Mouse (Mus musculus) hindbrain, embryonic 10.5 days (tissue): Measurements from ENCODE around the gene Ddx42. TPM values are rescaled to one million over a fixed set of nuclear protein-coding genes. Genes with fewer than 3 reads are reported as not detected.

ENCODE experiments used
- DNase-seq: peaks from one replicate; pipeline ENCODE4 v3.0.0-alpha.2; 2017; ENCODE audit warnings: low spot score
- H3K27ac ChIP-seq: fragments of 300-500 bp; sonication (generic); 2 replicates; pipeline ENCODE4 v1.5.1; 2016; ENCODE audit warnings: mild to moderate bottlenecking, moderate library complexity
- H3K27me3 ChIP-seq: fragments of 300-500 bp; sonication (generic); 2 replicates; pipeline ENCODE4 v1.6.1; 2016; ENCODE audit warnings: mild to moderate bottlenecking; ENCODE audit not compliant: poor library complexity, insufficient read depth, severe bottlenecking
- H3K36me3 ChIP-seq: fragments of 300-500 bp; sonication (generic); 2 replicates; pipeline ENCODE4 v1.6.1; 2016; ENCODE audit warnings: mild to moderate bottlenecking, moderate library complexity
- H3K4me1 ChIP-seq: fragments of 300-500 bp; sonication (generic); replicated peaks from 2 replicates; pipeline ENCODE4 v1.6.1; 2016; ENCODE audit warnings: mild to moderate bottlenecking
- H3K4me3 ChIP-seq: fragments of 300-500 bp; sonication (generic); 2 replicates; pipeline ENCODE4 v1.5.1; 2016; ENCODE audit warnings: mild to moderate bottlenecking, moderate library complexity
- H3K9me3 ChIP-seq: fragments of 300-500 bp; sonication (generic); 2 replicates; pipeline ENCODE4 v1.6.1; 2016; ENCODE audit warnings: mild to moderate bottlenecking, moderate library complexity
- WGBS: fragments of 180-500 bp; shearing (Covaris S2); methylation state at CpG from one replicate; pipeline ENCODE4 v1.1.7; 2016; 5-methylcytosine and 5-hydroxymethylcytosine counted together
- polyA plus RNA-seq: library from polyadenylated mRNA; unstranded; fragments of >200 nt; fragmentation: Nextera tagmentation; extraction: Ambion mirVana; gene quantifications from 2 replicates; pipeline ENCODE4 v1.2.1, GENCODE M21; 2016

The Ddx42 gene
- polyA plus RNA-seq, 1 experiment from 2014 or later = 85.6 TPM

- WGBS = 95% methylated on average over 15 of the region's 15 CpGs
- Histone ChIP-seq H3K27me3 (no peaks in the 10 kb centered on the region), H3K27ac (no peak overlapping the region), H3K9me3 (no peaks in the 10 kb centered on the region), H3K4me3 (no peak overlapping the region), H3K36me3 (peaks cover 82% of the 10 kb centered on the region), H3K4me1 (peaks cover 26% of the 10 kb centered on the region)
- no peak for DNase-seq
These were observed 48.3 kb downstream of the Ddx42 start for GRCm38 (mm10) chr11:106264988-106265387.

- no peaks in the 10 kb centered on the region for H3K9me3 ChIP-seq
- H3K4me3 ChIP-seq = no peak overlapping the region
- no peaks in the 10 kb centered on the region for H3K27me3 ChIP-seq
- WGBS = 94% methylated on average over 4 of the region's 4 CpGs
- H3K36me3 ChIP-seq = peaks cover 81% of the 10 kb centered on the region
- no peak overlapping the region for H3K27ac ChIP-seq
- H3K4me1 ChIP-seq = peaks cover 32% of the 10 kb centered on the region
- no peak for DNase-seq
These were observed 48.8 kb downstream of the Ddx42 start for GRCm38 (mm10) chr11:106265570-106265969.

DNA sequence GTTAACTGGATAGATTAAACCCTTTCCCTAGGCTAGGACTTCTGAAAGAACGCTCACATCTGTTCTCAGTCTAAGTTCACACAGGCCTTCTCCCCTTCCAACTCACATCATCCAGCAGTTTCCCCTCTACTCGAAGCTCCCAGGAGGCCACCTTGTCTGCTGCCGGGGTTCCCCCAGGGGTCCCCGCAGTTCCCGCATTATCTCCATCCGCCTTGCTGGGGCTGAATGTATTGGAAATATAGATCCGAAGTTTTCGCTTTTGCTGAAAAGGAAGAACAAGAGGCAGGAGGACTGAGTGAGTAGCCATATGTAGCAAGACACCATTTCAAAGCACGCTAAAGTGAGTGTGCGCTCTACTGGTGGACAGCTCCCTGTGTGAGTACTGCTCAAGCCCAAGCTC lies 49.7 kb downstream of the Ddx42 start:
- Histone ChIP-seq H3K9me3 (no peaks in the 10 kb centered on the region), H3K27me3 (no peaks in the 10 kb centered on the region), H3K4me3 (no peak overlapping the region), H3K4me1 (peaks cover 41% of the 10 kb centered on the region), H3K27ac (no peak overlapping the region), H3K36me3 (peaks cover 73% of the 10 kb centered on the region)
- 92% methylated on average over 10 of the region's 10 CpGs for WGBS
- no peak for DNase-seq

DNA sequence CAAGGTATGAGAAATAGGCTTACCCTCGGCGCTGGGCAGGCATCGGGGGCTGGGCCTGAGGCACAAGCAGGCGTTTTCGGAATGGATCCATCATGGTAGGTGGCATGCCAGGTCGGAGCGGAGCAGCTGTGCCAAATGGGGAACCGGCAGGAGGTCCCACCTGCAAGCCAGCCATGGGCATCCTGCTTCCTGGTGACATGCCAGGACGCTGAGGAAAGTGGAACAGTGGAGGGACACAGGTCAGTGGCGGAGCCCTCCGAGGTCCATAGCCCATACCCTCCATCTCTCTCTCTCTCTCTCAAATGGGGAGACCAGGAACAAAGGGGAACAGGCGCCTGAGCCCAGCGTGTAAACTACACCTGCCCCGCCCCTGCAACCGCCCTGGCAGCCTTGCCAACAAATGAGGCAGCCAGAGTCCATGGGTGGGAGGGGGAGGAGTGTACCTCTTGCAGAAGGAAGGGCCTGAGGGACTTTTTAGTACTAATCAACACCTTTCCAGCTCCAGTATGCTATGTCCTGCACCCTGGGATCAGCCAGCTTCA lies 50.7 kb downstream of the Ddx42 start:
- no peak for DNase-seq
- no peak overlapping the region; the same call in 1 of the 2 replicates for H3K4me3 ChIP-seq
- 77% methylated on average over 15 of the region's 15 CpGs for WGBS
- no peaks in the 10 kb centered on the region for H3K27me3 ChIP-seq
- peak overlapping the region; percentile 84 for H3K27ac ChIP-seq
- H3K4me1 ChIP-seq = peaks cover 49% of the 10 kb centered on the region
- H3K36me3 ChIP-seq = peaks cover 64% of the 10 kb centered on the region
- H3K9me3 ChIP-seq = no peaks in the 10 kb centered on the region

GRCm38 (mm10) chr11:106267871-106268270 lies 51.1 kb downstream of the Ddx42 start:
- Histone ChIP-seq H3K4me3 (no peak overlapping the region), H3K27me3 (no peaks in the 10 kb centered on the region), H3K9me3 (no peaks in the 10 kb centered on the region), H3K36me3 (peaks cover 59% of the 10 kb centered on the region), H3K27ac (peak overlapping the region; percentile 84), H3K4me1 (peaks cover 49% of the 10 kb centered on the region)
- DNase-seq = no peak
- WGBS = 62% methylated on average over 5 of the region's 5 CpGs

- H3K36me3 ChIP-seq = peaks cover 53% of the 10 kb centered on the region
- WGBS = 63% methylated on average over 8 of the region's 8 CpGs
- no peaks in the 10 kb centered on the region for H3K9me3 ChIP-seq
- peak; percentile 29 for DNase-seq
- H3K27ac ChIP-seq = peak overlapping the region; percentile 84
- no peaks in the 10 kb centered on the region for H3K27me3 ChIP-seq
- H3K4me3 ChIP-seq = peak overlapping the region; percentile 28
- H3K4me1 ChIP-seq = peaks cover 55% of the 10 kb centered on the region
These were observed 51.8 kb downstream of the Ddx42 start for GRCm38 (mm10) chr11:106268326-106269059.

- peak overlapping the region; percentile 18 for H3K4me3 ChIP-seq
- 57% methylated on average over 3 of the region's 3 CpGs for WGBS
- peak overlapping the region; percentile 84 for H3K27ac ChIP-seq
- H3K4me1 ChIP-seq = peaks cover 56% of the 10 kb centered on the region
- peaks cover 47% of the 10 kb centered on the region for H3K36me3 ChIP-seq
- peak; percentile 31 for DNase-seq
- H3K27me3 ChIP-seq = no peaks in the 10 kb centered on the region
- no peaks in the 10 kb centered on the region for H3K9me3 ChIP-seq
These were observed 52.3 kb downstream of the Ddx42 start for GRCm38 (mm10) chr11:106269060-106269431.

GRCm38 (mm10) chr11:106271131-106271793 lies 54.5 kb downstream of the Ddx42 start:
- Histone ChIP-seq H3K27me3 (no peaks in the 10 kb centered on the region), H3K4me3 (peak overlapping the region; percentile 92), H3K36me3 (peaks cover 25% of the 10 kb centered on the region), H3K9me3 (no peaks in the 10 kb centered on the region), H3K4me1 (peaks cover 65% of the 10 kb centered on the region), H3K27ac (peak overlapping the region; percentile 98)
- WGBS = 43% methylated on average over 5 of the region's 5 CpGs
- DNase-seq = peak; percentile 40

DNA sequence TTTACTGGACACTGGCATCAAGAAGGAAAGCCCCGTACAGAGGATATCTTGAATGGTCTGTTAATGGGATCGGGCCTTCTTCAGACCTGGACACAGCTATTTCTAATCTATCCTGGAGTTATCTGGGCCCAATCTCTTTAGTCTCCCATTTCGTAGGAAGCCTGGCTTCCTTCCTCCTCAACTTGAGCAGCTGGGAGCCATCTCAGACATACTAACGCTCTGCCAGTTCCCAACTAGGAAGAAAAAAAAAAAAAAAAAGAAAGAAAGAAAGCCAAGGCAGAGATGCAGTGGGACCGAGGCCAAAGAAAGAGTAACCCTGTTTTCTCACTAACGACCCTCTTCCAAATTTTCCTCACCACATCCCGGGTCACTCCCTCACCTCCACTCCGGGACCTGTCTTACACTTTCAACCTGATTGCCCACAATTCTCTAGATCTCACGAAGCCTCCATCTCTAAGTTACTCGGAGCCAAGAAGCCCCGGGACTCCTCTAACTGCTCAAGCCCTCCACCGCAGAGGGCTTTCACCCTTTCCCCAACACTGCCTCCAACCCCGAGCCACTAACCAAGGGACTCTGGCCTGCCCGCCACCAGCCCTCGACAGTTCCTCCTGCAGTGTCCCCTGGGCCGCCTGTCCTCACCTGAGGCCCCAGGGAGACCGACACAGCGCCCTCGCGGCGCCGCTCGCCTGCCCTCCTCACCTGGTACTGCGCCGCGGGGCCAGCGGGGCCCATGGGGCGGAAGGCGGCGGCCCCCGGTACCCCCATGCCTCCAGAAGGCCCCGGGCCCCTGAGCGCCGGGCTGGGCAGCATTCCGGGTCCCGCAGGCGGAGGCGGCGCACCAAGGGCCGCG lies 55.3 kb downstream of the Ddx42 start:
- 2% methylated on average over 41 of the region's 41 CpGs for WGBS
- H3K36me3 ChIP-seq = peaks cover 17% of the 10 kb centered on the region
- H3K9me3 ChIP-seq = no peaks in the 10 kb centered on the region
- peaks cover 69% of the 10 kb centered on the region for H3K4me1 ChIP-seq
- H3K27me3 ChIP-seq = no peaks in the 10 kb centered on the region
- DNase-seq = no peak
- H3K27ac ChIP-seq = peak overlapping the region; percentile 98
- peak overlapping the region; percentile 92 for H3K4me3 ChIP-seq

DNA sequence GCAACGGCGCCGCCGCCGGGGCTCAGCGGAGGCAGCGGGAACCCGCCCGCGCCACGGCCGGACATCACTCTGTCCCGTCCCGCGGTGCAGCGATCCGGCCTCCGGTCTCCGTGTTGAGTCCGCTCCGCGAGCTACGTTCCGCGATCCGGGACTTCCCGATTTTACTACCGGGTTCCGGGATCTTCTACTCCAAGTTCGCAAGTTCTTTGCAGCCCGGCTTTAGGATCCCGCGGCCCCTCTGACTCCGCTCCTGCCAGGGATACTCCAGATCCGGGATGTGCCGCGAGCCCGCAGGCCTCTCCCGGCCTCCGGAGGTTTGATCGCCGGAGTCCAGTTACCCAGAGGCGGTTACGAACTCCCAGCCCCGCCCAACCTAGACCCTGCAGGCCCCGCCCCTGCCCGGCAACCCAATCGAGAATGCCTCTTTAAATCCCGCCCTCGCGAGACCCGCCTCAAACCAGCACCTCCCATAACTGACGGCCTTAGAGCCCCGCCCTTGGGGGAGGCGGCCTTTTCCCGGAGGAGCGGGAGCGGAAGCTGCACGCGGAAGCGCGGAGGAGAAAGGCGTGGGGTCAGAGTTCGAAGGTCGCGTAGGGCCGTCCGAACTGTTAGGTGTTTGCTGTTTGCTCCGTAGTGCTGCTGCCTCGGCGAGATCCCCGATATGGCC lies 56.1 kb downstream of the Ddx42 start, which contains the start of gene Smarcd2:
TSS of gene Smarcd2 (minus strand) at position 329 of the 667 bp plus-strand sequence.
- under 1% methylated on average over 72 of the region's 72 CpGs for WGBS
- Histone ChIP-seq H3K9me3 (no peaks in the 10 kb centered on the region), H3K27me3 (peaks cover 7% of the 10 kb centered on the region; the same call in 1 of the 2 replicates), H3K36me3 (peaks cover 10% of the 10 kb centered on the region; the same call in 1 of the 2 replicates), H3K4me3 (peak within 1 kb of the TSS; percentile 92), H3K4me1 (peaks cover 61% of the 10 kb centered on the region), H3K27ac (peak within 1 kb of the TSS; percentile 98)
- peak; percentile 100 for DNase-seq

DNA sequence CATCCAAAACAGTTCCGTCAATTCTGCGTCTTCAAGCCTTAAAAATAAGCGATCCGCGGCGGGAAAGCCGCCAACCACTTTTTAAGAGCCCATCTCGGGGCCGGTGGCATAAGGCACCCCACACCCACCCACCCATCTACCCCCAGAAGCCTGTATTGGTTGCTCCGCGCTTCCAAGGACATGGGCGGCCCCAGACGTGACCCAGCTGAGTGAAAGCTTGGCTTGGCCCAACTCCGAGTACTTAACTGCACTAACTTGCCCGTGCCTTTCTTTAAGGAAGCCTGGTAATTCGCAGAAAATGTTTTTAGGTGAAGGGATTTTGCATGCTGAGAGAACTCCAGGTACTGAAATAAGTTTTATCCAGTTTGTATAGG lies 56.6 kb downstream of the Ddx42 start:
- Histone ChIP-seq H3K27ac (peak overlapping the region; percentile 98), H3K36me3 (peaks cover 6% of the 10 kb centered on the region; the same call in 1 of the 2 replicates), H3K27me3 (peaks cover 12% of the 10 kb centered on the region; the same call in 1 of the 2 replicates), H3K9me3 (no peaks in the 10 kb centered on the region), H3K4me1 (peaks cover 56% of the 10 kb centered on the region), H3K4me3 (peak overlapping the region; percentile 92)
- DNase-seq = no peak
- WGBS = 19% methylated on average over 16 of the region's 16 CpGs

DNA sequence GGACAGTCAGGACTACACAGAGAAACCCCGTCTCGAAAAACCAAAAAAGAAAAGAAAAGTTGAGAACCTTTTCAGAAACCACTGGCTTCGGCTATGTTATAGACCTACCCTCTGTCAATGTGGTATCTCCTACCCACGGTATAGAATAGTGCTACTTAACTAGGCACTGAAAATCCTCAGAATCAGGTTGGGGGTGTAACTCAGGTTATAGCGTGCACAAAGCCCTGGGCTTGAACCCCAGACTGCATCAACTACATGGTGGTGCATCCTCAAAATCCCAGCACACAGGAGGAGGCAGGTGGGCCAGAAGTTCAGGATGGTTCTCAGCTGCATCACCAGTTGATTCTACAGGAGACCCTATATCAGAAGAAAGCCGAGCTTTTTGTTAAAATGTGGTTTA lies 57.1 kb downstream of the Ddx42 start:
- Histone ChIP-seq H3K4me1 (peaks cover 51% of the 10 kb centered on the region), H3K27ac (no peak overlapping the region), H3K4me3 (peak overlapping the region; percentile 92; the same call in 1 of the 2 replicates), H3K9me3 (no peaks in the 10 kb centered on the region), H3K27me3 (peaks cover 12% of the 10 kb centered on the region; the same call in 1 of the 2 replicates), H3K36me3 (peaks cover 6% of the 10 kb centered on the region; the same call in 1 of the 2 replicates)
- no peak for DNase-seq
- 93% methylated on average over 6 of the region's 6 CpGs for WGBS
